Mouse (Mus musculus): ENCODE data around the gene Ssx2ip. TPM values are rescaled to one million over a fixed set of nuclear protein-coding genes. Genes with fewer than 3 reads are reported as not detected.
A peak's percentile ranks its signal among the peaks of the same experiment; 100 is the strongest.

Ssx2ip gene
- 10 to 100 TPM in 1 of 2 experiments, 1 to 10 TPM in 1; 8.9 to 11.0 TPM for total RNA-seq (2021)
- long read RNA-seq, experiment 1, partial matches to known transcripts, result 2 of 27 reads
- long read RNA-seq, experiment 1, other reads (novel, unspliced or antisense), result 17 of 27 reads
- long read RNA-seq, experiment 2, transcript Ssx2ip-204 (14 exons, 3,446 nt), result major isoform, 5 of 28 reads
- long read RNA-seq, experiment 2, partial matches to known transcripts, result 1 of 28 reads
- long read RNA-seq, experiment 2, other reads (novel, unspliced or antisense), result 17 of 28 reads

DNA sequence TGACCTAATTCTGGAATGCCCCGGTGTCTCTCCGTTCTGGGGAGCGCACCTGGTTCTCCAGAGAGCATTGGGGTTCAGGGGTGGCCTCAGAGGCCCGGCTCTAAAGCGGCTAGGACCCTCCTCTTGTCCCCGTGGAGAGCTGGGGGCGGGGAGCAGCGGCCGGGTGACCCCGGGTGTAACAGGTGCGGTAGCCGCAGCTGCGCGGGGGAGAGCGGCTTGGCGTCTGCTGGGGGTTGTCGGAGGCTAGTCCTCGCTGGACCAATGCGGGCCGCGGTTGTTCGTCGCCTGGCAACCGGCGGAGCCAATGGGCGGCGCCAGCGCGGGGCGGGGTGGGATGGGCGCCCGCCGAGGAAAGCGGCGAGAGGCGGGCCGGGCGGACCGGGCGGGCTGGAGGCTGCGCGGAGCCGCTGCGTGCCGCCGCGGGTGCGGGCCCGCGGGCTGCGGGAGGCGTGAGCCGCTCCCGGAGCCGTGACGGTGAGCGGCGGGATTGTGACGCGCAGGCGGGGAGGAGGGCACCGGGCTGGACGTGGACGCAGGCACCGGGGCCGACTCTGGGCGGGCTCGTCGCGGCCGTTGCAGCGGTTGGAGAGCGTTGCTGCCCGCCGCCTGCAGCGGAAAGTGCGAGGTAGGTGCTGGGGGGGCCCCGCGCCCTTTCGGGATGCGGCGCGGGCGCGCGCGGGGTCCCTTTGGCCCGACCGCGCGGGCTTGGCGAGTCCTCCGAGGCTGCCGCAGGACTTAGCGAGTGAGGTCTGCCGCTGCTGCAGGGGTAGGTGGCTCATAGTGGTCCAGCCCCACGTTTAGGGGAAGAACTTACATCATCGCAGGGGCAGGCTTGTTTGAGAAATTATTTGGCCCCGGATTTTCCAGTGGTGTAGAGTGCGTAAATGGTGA is at the start of gene Ssx2ip:
Gene Ssx2ip (plus strand): TSS at position 332 of the 891 bp plus-strand sequence.
- intact Hi-C loops (cut with DNase I), result loop anchor here (5.0 kb wide), 2 partner anchors 93 to 118 kb away; partner anchors contain the start of genes Gng5, Rpf1 and Spata1
- DNase-seq, result peak; percentile 99

DNA sequence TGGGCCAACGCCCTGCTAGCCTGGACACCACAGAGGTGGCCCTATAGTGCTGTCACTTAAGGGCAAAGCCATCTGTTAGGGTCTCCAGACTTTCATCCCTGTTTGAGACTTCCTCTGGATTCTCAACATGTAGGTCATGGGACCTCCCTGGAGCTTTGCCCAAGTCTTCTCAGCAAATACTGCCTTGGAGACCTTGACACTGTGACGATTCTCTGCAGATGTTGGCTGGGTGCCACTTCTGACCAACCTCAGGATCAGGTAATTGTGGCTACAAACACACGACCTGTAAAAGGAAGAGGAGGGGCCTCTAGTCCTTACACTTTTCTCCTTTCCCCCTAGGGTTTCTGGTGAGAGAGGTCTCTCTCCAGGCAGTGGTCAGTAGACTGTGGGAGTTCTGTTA is 49.3 kb upstream of the Ssx2ip start:
- no peak for DNase-seq
- intact Hi-C loops (cut with DNase I), result no loop called here

DNA sequence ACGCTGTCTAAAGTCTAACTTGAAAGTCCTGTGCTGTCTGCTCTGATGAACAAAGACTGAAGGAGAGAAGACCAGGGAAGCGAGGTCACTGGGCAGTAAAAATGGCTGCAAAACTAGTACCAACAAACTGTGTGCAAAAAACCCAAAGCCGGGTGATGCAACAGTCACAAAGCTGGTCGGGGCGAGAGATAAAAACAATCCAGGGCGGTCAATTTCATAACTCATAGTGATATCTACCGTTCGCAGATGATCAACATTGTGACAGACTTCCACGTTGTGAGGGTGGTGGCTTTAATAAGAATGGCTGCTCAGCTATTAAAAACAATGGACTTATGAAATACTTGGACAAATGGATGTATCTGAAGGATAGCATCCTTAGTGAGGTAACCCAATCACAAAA is 39.0 kb upstream of the Ssx2ip start:
- intact Hi-C loops (cut with DNase I), result no loop called here
- no peak for DNase-seq

DNA sequence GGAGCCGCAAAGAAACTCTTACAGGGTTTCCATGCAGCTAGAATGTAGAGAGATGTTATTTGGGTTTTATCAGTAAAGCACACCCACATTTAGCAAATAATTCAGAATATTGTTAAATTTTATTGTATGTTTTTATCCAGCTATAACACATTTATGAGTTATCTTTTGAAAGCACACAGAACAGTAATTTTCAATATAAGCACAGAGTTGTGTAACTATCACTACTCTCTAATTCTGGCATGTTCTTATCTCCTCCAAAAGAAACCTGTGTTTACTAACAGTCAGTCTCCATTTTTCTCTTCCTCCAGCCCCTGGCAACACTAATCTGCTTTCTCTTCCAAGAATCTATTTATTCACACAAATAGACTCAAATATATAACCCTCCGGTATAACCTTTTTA is 37.4 kb upstream of the Ssx2ip start:
- no peak for DNase-seq
- intact Hi-C loops (cut with DNase I), result no loop called here

DNA sequence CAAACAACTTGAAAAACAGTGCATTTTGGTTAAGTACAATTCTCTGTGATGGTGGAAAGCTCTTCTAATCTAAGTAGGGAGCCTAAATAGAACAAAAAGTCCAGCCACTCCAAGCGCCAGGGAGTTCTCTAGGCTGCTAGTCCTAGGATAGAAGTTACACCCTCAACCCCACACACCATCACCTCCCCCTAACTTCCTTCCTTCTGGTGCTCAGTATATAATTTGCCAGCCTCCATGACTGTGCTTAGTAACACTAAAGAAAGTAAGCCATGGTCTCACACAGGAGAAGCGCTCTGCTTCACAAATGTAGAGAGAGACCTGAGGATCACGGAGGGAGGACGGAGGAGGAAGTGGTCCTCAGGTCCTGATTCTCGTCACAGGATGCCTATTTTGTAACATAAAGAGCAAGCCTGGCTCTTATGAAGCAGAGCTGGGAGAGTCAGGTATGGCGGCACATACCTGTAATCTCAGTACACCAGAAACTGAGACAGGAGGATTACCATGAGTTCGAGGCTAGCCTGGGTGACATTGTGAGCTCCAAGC is 33.8 kb upstream of the Ssx2ip start:
- no peak for DNase-seq

DNA sequence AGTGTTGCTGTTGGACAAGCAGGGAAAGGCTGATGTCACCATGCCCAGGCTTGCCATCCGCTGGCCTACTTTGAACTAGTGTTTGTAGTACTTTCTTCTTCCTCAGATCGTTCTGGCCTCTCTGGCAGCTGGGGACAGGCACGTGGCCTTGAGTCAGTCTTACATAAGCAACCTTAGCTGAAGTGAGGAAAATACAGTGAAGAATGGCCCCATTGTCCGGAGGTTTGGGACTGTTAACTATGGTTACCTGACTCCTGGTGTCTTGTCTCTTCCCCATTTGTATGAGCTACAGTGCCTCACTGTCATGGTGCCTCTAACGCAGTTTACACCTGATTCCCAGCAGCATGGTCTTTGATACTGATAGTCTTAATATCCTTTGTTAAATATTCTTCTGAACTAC is 33.2 kb upstream of the Ssx2ip start:
- intact Hi-C loops (cut with DNase I), result no loop called here
- no peak for DNase-seq

More for the DNA sequence above, 33.8 kb upstream of the Ssx2ip start:
- intact Hi-C loops (cut with DNase I), result no loop called here

DNA sequence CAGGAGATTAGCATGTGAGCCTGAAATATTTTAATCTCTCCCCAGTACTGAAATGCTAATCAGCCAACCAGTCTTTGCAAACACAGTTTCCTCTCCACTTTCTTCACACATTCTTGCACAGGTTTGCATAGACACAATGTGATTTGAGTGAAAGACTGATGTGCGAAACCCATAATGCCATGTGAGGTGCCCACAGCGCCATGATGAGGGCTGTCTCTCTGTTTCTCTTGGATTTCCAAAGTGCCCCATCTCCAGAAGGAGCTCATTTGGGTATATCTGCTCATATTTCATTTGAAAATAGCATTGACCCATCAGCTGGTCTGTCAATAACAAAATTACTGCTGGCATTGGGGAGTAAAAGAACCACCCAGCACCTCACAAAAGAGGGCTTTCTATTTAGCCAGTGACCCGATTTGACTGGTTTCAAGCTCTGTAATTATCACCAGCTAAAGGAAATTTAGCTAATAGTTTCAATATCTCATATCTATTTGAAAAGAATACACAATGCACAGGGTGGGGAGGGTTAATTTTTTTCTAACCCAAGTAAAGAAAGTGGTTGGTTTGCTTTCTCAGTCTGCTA is 29.8 kb upstream of the Ssx2ip start:
- no peak for DNase-seq
- intact Hi-C loops (cut with DNase I), result no loop called here

DNA sequence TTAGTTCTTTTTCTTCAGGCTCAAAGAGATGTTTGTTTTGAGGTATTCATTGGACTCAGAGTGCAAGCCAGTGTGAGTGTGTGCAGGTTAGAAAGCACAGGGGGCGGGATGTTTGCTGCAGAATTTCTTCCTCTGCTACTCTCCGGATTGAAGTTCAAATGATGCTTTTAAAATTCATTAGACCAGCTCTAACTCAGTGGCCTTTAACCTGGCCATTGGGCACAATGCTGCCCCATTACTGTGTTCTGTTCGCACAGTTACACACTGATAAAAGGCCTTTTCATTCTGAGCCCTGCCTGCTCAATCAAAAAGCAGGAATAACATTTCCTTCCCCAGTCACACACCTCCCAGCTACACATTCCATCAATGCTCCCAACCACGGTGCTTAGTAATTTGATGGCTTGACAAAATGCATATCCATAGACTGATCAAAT is 29.2 kb upstream of the Ssx2ip start:
- intact Hi-C loops (cut with DNase I), result no loop called here
- no peak for DNase-seq

DNA sequence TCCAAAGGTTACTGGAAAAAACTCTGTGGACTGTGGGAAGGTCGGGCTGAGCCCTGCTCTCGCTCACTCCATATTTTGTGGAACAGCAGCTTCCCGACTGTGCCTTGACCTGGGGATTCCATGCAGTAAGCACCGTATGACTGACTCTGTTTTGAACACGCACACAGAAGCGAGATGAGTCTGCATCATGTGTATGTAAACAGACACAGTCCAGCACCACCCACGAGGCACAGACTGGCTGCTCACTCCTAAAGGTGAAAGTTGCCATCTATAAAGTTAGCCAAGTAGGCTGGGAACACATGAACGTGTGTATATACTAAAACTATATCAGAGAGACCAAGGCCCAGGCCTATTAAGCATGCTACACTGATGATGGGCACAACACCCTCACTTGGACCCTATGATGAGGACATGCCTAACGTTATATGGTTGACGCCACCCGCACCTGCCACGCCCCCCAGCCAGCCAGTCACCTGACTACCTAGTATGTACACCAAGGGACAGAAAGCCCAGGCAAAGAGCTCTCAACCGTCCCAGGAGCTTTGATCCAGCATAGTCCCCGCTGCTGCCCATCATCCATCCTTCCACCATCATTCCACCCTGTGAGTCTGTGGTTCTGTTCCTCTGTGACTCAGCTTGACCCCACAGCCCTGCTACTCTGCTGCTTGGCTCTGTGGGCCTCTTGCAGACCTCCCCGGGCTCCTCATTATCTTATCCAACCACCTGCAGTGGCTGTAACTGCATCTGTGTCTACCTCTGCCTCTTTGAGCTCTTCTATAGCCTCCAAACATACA is 27.9 kb upstream of the Ssx2ip start:
- DNase-seq, result no peak
- intact Hi-C loops (cut with DNase I), result no loop called here

DNA sequence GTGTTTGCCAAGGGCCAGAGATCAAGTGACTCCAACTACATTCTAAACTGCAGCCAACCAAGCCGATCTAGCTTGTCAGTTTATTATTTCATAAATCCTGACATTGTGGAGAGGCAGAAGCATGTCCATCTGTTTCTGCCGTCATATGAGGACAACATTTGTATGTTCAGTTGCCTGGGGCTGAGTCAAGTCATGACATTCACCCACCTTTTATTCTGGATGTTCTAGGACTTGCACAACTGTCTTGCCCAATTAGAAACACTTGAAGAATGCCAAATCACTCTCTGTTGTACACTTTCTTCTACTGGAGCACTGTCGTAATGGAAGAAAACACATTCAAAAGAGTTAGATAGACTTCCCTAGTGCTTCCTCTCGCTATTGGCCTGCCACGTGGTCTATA is 27.2 kb upstream of the Ssx2ip start:
- intact Hi-C loops (cut with DNase I), result no loop called here
- no peak for DNase-seq

DNA sequence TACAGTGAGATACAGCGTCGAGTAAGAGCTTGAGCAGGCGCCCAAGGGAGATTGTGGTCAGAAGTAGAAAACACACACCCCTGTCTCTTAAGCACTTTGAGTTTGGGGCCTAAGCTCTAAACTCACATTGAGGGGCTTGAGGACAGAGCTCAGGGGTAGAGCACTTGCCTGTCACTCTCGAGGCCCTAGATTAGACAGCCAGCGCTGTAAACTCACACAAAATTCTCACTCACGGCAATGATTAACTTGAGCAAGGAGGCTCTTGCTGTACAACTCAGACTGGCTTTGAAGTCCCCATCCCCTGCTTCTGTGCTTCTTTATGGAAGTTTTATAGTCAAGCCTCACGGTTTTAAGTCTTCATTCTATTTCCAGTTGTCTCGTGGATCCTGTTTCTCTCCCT is 25.7 kb upstream of the Ssx2ip start:
- DNase-seq, result no peak
- intact Hi-C loops (cut with DNase I), result no loop called here

DNA sequence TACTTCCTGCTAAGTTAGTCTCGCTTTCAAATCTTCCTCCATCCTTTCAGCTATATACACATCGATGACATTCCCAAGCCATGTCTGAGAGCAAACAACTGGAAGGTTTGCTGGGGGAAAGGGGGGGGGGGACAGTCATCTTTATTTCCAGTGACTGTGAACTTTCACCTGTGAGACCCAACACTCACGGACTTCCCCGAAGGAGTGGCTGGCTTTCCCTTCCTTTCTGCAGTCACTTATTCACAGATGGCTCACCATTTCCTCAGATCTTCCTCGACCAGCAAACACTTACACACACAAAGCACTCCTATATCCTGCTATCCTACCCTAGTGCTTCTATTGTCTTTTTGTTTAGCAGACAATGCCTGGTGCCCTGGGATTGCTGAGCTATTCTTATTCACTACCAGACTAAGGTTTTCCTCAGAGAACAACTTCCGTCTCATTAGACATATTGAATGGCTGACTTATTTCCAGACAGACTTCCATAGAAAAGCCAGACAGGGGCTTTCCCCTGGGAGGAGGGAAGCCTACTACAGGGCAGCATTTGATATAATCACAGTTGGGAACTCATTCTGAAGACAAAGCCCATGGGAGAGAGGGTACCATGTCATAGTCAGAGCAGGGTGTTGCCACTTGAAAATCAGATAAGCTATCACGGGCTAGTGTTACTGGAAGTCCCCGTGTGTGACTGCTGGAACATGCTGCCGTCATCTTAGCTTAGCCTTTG is 24.5 kb upstream of the Ssx2ip start:
- no peak for DNase-seq
- intact Hi-C loops (cut with DNase I), result no loop called here

DNA sequence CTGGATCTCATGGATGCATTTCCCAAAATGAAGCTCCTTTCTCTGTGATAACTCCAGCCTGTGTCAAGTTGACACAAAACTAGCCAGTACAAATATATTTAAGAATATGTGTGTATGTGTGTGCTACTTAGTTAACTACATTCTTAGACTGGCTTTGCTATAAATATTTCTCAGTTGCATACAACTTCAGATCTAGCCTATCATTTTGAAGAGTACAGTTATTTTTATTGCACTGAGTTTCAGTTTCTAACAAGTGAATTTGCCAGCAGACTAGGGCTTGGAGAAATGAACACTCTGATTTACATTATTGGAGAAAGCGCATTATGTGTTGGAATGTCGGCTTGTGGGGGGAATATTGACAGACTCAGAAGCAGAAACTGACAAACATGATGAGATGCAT is 23.6 kb upstream of the Ssx2ip start:
- DNase-seq, result no peak
- intact Hi-C loops (cut with DNase I), result no loop called here

DNA sequence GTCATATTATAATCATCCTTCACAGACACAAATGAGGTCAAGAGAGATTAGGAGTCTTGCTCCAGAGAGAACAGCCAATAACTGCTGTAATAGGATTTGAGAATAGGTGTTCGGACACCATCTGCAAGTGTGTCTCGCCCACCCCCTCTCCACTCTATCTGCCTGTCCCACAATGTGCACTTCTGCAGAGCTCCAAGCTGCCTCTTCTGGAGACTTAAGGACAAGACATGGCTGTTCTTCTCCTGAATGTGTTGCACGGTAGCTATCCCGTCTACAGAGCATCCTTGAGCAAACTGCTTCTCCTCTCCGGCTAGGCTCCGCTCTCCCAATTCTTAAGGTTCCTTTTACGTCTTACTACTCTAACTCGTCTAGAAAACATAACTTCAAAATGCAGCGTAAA is 23.0 kb upstream of the Ssx2ip start:
- intact Hi-C loops (cut with DNase I), result no loop called here
- no peak for DNase-seq

DNA sequence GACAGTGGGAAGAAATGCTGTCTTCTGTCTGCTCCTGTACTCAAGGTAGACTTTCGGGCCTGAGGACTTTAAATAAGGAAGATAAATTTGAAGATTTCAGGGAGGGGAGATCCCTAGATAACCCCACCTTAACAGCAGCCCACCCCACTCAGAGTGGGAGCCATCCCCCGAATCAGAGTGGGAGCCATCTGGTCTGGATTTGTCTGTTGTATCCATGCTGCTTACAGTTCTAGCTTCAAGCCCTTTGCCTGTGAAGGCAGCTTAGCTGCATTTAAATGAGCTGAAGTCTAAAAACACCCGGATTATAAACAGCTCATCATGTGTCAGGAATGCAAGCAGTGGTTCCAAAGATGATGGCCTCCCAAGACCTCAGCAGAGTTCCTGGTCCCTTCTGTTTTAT is 17.6 kb upstream of the Ssx2ip start:
- intact Hi-C loops (cut with DNase I), result no loop called here
- no peak for DNase-seq

DNA sequence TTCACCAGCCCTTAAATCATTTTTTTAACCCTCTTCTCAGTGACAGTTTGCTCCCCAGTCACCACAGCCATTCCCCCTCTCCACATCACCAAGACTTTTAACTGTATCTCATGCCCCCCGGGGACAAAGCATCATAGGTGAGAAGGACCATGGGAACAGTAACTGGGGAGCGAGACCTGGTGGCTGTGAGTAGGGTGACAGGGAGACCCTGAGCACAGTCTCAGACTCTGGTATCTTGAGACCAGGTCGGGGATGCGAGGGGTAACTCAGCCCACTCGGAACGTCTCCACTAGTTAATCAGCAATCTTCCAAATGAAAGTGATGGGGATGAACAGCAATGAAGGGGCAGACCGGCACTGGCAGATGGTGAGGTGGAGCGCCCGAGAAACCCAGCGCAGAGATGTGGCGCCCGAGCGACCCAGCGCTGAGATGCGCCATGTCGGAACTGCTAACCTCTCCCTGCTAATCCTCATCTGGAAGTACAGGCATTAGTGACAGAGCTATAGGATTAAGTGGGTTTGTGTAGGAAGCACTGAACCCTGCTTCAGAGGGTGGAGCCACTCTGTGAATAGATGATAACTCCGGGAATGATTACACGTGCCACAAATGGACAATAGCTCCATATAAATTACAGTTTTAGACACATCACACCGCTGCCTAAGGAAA is 11.7 kb upstream of the Ssx2ip start:
- no peak for DNase-seq
- intact Hi-C loops (cut with DNase I), result no loop called here

DNA sequence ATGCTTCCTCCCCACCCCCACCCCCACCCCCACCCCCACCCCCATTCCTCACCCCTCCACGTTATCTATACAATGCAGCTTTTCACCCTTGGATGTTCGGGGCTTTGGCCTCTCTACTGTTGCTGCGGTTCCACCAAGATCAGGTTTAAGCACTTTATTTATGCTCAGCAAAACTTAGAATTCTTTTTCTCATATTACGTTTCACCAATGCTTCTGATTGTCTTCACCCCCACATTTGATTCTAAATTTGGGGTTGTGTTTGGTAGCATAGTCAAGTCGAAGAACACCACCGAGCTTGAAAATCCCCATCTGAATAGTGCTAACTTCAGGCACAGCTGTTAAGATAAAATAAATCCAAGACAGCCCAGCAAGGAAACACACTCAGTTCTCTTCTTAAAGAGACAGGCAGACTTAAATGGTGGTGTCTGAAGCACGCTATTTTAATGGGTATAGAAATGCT is 10.8 kb upstream of the Ssx2ip start:
- intact Hi-C loops (cut with DNase I), result no loop called here
- DNase-seq, result no peak

DNA sequence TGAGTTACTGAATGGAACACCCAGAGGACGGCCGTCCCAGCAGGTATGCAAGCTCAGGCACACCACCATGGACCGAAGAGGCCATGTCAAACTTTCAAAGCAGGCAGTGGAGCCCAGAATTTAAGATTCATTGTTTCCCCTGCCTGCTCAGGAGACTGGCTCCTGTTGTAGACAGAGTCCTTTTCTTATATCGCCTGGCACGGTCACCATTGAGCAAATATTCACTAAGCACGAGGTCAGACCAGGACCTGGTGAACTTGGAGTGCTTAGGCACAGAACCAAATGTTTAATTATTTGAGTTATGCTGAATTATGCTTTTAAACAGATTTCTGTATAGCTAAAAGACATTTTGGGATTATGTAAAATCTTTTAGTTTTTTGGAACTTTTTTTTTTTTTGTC is 8.2 kb upstream of the Ssx2ip start:
- intact Hi-C loops (cut with DNase I), result no loop called here
- no peak for DNase-seq

DNA sequence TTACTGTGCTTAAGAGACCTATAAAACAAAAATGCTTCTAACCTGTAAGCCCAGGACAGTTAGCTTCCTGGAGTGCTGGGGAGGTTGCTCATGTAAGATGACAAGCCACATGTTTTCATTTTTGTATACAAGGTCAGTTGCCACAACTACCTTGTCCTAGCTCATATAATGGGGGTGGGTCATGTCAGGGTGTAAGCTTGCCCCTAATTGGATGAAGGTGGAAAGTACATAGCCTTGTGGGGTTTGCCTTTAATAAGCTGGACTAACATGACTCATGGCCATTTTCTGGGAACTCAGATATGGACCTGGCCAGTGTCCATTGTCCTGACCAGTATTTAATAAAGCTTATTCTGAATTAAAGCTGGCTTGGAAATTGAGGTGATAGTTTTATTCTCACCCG is 7.5 kb upstream of the Ssx2ip start:
- intact Hi-C loops (cut with DNase I), result no loop called here
- no peak for DNase-seq
